Mouse (Mus musculus) adrenal gland, postnatal 14 days (tissue): ENCODE data around the gene Vwce. TPM values are rescaled to one million over a fixed set of nuclear protein-coding genes. Genes with fewer than 3 reads are reported as not detected.

Experiments used
- DNase-seq: peaks from one replicate; pipeline ENCODE4 v3.0.0; 2021; ENCODE audit warnings: mixed read lengths
- total RNA-seq: library from RNA; stranded (reverse); gene quantifications from 2 replicates; pipeline ENCODE4 v1.2.3, GENCODE M21; 2021

Gene Vwce
- total RNA-seq, 1 experiment from 2014 or later, result 2.2 TPM

DNA sequence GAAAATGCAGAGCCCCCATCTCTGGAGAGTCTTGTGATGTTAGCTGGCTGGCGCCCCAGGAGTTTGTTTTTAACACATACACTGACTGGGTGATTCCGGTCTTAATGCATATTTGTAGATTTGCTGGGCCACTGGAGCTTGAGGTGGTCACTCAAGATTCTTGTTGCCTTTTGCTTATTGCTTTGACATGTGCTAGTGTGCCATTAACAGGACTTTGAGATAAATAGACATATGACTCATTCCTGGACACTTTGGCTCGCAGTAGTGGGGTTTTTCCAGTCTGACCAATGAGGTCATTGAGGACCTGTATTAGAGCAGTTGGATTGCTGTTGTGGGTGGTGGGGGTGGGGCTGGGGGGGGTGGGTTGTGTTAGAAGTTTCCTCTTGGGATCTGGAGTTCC, 56.3 kb downstream of the Vwce start:
- peak; percentile 60 for DNase-seq

DNA sequence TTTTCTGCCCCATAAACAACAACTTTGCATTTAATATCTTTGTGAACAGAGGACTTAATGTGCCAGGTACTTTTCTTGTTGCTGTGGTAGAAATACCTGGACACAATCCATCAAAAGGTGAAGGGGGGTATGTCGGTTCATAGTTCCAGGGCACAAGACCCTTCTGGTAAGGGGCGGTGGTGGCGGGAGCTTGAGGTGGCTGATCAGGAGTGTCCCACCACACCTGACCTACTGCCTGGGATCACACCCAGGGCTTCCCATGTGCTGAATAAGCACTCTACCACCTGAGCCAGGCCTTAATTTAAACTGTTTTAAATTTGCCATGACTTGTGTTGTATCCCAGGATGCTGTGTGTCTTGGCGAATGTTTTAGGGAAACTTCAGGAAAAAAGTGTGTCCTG, 57.1 kb downstream of the Vwce start:
- DNase-seq, result no peak

DNA sequence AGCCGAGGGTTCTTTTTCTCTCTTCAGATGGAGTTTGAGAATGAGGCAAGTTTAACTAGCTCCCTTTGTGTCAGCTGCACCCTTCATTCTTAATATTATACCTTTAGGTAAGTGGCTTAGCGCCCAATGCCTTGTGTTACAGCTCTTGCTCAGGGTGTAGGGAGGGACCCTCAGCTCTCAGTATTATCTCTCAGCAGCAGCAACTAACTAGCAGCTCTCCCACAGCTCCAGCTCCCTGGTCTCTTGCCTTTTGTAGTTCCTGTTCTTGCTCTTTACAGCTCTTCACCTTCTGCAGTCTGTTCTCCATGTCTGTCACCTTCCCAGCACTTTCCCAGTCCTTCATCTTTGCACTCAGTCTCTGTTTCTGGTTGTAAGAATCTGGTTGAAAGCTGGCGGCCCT, 57.6 kb downstream of the Vwce start:
- no peak for DNase-seq

DNA sequence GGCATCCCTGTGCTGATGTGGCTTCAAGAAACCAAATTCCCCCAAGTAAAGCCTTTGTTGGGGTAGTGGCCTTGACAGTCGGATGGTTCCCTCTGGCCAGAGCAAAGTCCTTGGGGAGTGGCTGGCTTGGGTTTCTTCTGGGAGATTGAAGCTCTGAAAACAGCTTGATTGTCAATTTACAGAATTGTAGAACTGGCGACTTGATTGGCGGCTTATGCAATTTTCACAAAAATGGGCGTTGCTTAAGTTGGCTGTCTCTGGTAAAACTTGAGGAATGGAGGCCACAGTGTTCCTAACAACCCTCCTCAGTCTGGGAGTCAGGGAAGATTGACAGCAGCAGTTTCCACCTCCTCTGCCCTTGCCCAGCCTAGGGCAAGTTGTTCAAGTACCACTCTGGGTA, 58.3 kb downstream of the Vwce start:
- DNase-seq, result peak; percentile 30

DNA sequence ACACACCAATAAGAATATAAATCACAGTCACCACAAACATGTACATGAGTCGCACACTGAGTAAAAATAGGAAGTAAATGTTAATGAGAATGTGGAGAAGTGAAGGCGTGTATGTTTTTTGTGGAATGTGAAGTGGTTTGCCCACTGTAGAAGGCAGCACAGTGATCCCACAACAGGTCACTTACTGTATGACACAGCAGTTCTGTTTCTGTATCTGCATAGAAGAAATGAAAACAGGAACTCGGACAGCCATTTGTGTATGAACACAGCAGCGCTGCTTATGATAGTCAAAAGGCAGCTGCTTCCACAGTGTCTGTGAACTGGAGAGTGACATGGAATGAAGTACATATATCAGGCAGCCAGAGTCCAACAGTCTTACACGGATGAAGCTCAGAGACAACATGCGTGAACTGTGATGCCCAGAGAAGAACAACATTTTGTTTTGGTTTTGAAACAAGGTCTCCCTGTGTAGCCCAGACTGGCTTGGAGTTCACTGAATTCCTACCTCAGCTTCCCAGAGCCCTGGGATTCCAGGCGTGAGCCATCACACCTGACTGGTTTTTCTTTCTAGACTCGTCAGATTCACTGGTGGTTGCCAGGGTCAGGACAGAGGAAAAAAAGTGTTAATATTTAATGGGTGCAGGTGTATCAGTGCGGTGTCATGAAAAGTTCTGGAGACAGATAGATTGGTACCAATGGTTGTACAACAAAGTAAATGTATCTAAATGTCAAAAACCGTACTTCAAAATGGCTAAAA, 60.1 kb downstream of the Vwce start:
- no peak for DNase-seq

DNA sequence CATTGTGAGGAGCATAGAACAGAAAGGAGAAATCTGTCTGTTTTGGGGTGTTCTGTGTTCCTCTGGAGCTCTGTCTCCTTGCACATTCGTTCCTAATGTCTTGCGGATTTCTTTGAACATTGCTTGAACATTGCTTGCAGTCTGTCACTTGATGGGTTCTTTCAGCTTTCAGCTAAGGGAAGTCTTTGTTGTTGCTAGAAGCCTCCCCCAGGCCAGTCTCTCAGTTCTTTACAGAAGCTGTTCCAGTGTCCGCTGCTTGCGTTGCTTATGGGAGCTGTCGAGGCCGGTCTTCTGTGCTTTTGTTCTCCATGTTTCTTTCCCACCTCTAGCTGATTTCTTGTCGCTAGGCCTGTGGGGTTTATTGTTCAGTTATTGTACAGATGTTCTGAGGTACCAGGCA, 61.8 kb downstream of the Vwce start:
- no peak for DNase-seq

DNA sequence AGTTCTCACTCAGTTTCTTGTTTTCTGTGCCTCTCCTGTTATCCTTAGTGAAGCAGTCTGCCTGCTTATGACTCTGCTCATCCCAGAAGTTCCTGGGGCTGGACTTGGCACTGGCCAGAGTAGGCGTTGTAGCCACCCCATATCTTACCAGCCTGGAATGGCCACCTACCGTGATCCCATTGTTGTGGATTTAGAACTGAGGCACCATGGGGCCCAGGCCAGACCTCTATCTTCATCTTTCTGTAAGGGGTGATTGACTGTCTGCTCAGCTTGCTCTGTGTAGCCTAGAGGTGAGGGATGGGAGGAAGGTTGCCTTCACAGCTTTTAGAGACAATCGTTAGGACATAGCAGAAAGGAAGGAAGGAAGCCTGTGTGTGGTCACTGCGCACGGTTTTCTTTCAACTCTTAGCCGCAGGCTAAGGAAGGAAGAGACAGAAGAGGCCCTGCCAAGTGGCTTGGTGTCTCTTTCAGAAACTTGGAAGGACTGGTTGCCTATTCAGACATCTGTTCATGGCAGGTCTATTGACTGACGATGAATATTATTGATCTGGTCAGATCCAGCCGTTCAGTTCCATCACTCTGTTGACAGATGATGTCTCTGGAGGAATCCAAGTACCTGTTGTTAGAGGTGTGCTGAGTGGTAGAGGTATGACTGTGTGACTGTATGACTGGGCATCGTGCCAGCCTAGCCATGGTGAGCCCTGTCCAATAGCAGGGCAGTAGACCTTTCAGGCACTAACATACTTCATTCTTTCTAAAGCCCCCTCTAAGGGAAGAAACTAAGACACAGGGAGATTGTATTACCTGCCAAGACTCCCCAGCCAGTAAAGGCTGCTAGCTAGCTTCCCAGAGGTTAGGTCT, 64.3 kb downstream of the Vwce start:
- DNase-seq, result no peak

DNA sequence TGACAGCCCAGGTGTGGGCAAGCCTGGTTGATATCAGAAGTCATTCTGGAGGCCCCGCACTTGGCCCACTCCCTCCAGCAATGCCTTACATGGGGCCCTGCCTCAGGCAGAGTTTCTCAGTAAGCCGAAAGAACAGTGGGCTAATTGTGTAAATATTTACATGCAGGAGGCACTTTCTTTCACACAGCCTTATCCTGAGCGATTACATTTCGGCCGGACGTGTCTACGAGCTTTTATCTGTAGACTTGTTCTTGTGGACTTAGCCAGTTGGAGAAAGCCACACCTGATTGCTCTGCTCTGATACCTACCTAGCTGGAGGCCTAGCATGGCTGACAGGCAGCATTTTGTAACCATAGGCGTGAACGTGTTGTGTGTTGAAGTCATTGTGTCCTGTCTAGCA, 65.8 kb downstream of the Vwce start:
- DNase-seq, result no peak

DNA sequence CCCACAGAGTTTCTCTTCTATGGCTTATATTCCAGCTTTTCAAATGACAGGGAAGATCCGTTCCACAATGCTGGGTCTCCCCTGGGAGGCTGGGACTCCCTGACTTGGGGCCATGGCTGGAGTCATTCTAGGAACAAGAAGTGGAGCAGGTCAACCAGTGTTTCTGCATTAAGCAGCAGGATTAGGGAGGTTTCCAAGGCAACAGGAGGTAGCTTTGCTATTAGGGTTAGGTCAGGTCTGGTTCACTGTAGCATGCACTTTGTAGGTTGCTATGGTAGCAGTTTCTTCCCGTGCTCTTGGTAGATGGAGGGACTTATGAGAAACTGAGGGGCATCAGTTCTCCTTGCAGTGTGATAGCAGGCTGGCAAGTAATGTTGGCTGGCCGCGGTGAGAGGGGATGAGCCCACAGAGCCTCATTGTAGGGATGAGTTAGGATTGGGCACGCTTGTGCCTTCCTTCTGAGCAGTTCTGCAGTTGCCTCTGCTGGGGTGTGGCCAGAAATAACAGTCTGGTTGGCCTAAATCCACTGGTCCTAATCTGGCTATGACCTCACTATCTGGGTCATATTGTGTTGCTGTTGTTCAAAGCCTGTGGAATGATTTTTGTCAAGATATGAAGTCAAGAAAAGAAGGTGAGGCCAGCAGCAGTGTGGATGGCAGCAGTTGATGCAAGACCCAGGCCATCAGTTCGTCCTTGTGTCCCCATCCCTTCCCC, 67.2 kb downstream of the Vwce start:
- DNase-seq, result peak; percentile 47

DNA sequence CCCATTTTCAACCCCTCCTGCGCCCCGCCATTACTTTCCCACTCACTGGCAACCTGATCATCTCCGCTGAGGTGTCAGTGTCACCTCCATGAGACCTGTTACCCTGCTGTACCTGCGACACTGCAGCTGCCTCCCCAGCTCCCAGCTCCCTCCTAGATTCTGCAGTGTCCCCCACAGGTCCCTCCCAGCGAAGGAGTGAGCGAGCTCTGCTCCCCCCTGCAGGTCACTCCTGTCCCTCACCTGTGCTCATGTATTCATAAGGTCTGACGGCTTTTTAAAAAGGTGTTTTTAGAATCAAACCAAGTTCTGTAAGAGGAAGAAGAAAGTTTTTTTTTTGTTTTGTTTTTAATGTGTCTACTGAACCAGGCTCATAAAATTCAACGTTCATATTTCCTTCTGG, 68.1 kb downstream of the Vwce start:
- DNase-seq, result no peak

DNA sequence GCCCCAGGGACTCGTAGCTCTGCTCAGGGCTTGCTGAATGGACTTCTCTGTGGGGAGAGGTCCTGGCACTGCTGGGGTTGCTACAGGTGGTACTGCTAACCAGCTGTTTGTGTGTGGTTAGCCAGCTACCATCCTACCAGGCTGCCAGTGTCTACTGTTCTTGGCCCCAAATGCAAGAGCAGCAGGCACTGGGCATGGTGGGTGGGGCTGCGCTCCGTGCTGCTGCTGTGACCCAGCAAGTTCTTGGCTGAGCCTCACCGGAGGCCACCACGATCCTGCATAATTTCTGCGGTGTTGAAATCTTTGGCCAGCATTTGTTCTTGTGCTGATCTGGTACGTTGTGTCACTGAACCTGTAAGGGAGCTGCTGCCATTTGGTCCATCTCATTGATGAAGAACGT, 69.5 kb downstream of the Vwce start:
- DNase-seq, result peak; percentile 62

DNA sequence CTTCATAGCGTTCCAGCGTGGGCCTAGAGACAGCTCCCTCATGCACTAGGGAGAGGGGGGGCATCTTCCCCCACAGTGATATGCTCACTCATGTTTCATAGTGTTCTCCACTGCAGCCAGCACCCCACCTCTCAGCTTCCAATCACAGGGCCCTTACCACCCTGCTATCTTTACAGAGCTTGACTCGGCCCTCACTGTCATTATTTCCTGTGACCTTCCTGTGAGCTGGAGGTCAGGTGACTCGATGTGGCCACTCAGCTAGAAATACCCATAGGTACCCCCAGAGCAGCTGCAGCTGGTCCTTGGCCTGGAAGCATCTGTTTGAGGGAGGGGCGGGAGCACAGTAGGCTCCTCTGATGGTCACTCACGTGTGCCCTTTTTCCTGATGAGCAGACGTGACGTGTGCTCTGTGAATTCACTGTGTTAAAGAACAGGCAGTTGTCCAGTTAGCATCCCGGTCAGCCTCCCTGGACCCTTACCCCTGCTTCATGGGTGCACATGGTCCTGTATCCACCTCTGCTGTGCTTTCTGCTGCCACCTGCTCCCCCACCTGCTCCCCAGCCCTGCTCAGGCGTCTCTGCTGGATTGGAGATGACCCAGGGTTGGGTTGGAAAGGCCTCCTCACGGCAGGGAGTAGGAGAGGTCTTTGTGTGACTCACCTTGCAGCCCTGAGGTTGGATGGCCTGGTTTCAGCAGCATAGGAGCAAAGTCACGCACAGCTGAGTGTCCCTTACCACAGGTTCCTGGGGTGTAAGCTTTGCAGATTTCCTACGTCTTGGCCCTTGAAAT, 73.3 kb downstream of the Vwce start:
- no peak for DNase-seq

DNA sequence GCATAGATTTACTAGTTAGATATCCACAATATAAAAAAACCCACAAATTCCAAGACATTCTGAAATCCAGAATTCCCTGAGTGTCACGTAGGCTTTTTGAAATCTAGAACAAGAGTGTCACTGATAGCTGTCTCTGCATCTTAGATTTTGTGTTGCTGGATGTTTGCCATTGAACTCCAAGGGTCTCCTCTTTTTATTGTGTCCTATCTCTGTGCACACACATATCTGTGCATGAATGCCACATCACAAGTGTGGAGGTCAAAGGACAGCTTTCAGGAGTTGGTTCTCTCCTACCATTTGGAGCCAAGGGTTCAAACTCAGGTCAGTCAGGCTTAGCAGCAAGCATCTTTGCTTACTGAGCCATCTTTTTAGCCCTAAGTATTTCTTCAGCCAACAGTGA, 73.9 kb downstream of the Vwce start:
- no peak for DNase-seq

DNA sequence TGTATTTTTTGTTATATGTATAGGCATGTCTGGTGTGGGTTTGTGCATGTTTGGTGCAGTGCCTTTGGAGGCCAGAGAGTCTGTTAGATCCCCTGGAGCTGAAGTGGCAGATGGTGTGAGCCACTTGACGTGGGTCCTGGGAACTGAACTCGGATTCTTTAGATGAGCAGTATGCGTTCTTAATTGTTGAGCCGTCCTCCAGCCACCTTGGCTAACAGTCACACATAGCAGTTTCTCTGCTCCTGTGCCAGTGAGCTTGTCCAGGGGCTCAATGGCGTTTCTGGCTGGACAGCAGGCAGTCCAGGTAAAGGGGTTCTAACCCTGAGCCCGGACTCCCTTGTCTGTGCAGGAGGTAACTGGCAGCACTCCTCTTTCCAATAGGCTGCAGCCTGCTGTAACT, 74.9 kb downstream of the Vwce start:
- DNase-seq, result no peak

DNA sequence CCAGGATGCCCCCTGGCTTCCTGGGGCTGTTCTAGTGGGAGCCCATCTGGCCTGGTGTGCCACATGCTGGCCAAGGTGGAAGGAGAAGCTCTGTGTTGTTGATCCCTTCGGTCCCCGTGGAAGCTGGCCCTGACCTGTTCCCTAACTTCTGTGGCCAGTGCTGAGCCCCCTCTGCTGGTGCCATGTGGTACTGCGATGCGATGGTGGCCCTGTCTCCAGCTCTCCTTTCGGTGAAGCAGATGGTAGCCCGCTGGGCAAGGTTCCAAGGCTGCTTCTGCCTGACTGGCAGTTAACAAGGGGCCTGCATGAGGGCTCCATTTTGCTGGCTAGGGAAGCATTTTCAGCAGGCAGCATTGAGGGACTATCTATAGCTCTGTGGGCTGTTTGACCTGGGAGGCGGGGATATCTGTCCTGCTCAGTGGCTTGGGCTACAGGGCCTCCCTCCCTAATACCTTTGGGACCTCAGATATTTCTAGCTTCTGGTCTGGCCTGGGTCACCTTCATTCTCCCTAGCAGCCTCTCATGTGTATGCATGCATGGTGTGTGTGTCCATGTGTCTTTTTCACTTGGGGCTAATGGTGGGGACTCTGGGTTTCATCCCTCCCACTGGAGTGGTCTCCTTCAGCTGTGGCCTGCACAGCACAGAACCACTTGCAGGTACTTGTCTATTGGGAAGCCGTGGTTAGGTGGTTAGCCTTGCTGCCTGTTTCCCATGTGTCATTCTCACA, 75.5 kb downstream of the Vwce start:
- DNase-seq, result peak; percentile 98

DNA sequence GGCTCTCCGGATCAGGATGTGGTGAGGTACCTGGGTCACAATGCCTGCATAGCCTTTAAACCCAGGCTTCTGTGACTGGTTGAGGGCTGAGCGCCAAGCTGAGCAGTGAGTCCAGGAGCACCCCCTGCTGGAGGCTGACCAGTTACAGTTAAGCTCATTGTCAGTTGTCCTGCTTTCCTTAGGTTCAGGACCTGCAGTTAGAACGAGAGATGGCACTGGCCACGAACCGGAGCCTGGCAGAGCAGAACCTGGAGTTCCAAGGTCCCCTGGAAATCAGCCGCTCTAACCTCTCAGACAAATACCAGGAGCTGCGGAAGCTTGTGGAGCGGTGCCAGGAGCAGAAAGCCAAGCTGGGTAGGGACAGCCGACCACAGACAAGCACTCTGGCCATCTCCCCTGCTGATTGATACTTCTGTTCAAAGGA, 76.1 kb downstream of the Vwce start:
- DNase-seq, result peak; percentile 76

DNA sequence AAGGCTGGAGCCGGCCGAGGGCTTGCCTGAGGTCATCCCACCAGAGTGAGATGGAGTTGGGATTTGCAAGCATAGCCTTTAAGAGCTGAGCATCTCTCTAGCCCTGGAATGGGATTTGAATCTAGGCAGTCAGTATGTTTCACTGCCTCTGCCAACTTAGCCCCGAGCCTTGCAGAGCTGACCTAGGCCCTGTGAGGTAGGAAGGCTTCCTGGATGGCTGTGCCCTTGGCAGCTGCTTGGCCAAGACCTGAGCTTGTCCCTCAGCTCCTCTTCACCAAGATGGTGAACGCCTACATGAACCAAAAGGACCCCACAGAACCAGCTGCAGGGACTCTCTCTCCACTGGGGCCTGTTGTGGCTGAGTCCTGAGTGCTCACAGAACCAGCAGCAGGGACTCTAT, 76.7 kb downstream of the Vwce start:
- DNase-seq, result no peak

DNA sequence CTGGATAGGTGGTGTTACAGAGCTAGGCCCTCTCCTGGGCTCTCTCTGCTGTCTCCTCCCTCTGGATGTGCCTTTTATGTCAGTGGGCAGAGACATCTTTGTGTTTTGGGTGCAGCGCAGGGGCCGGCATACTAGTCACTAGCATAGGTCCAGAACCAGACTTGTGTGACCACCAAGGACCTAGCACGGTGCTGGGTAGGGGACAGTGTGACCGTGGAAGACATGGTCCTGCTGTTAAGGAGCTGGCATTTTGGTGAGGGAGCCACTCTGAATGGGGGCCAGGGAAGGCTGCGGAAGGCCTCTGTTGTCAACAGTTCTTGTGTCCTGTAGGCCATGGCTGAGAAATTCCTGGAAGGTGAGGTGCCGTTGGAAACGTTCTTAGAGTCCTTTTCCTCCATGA, 78.2 kb downstream of the Vwce start:
- no peak for DNase-seq

DNA sequence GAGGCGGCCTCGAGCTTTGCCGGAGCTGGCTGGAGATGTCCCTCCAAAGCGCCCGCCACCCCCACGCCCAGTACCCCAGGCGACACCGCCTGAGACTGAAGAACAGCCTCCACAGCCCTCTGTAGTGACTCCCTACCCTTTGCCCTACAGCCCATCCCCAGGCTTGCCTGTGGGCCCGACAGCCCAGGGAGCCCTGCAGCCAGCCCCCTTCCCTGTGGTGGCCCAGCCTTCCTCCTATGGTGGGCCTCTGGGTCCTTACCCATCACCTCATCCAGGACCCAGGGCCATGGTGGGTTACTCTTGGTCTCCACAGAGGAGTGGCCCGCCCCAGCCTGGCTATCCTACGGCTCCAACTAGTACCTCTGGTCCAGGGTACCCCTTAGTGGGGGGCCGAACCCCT, 78.6 kb downstream of the Vwce start:
- no peak for DNase-seq

DNA sequence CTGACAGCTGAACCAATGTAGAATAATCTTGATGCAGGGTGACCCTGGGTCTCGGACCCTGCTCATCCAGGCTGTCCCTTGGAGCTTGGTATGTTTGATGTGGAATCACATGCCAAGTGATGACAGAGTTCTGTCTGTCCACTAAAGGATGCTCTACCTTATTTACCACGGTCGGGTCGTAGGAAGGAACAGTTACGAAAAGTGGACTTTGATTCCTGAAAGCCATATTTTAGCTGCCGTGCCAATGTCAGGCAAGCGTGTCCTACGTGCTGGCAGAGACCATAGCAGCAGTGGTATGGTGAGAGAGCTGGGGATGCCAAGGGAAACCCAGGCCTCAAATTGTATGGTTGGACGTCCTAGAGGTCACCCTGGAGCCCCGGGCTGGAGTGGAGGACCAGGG, 79.5 kb downstream of the Vwce start:
- DNase-seq, result no peak

DNA sequence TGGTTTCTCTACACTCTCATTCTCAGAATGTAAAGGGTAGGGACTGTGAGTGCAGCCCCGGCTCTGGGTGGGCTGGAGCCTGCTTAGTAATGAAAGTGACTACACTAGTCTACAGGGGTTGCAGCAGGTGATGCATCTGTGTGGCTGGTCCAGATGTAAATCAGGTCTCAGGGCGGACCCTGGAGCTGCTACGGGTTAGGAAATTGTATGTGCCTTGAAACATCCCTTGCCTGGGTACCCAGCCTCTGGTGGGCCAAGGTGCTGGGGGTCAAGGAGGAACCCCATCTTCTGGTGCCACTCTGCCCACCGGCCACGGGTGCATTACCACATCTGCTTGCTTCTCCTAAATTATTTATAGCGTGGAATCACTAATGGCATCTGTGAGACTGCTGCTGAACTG, 80.2 kb downstream of the Vwce start:
- no peak for DNase-seq
